Mouse (Mus musculus) telencephalon, adult 2 months (tissue): ENCODE results near the gene Fnbp1.
A peak's percentile ranks its signal among the peaks of the same experiment; 100 is the strongest.

Source experiments
- DNase-seq: peaks from one replicate; pipeline ENCODE4 v3.0.0-alpha.2; 2011; ENCODE audit warnings: low read depth, low spot score

Gene Fnbp1

GRCm38 (mm10) chr2:31151892-31152812, 10.3 kb upstream of the Fnbp1 start, which contains the start of gene Gpr107:
Gpr107 (plus strand) TSS chr2:31152316.
- DNase-seq: peak; percentile 71

- no peak for DNase-seq
These were observed 9.0 kb upstream of the Fnbp1 start for GRCm38 (mm10) chr2:31150762-31151161.

GRCm38 (mm10) chr2:31147054-31147453, 5.2 kb upstream of the Fnbp1 start:
- DNase-seq: no peak

- DNase-seq: no peak
These were observed 3.1 kb upstream of the Fnbp1 start for GRCm38 (mm10) chr2:31144901-31145300.

- DNase-seq: no peak
These were observed 2.2 kb upstream of the Fnbp1 start for GRCm38 (mm10) chr2:31143768-31144695.

- DNase-seq: no peak
These were observed 1.5 kb upstream of the Fnbp1 start for GRCm38 (mm10) chr2:31143326-31143725.

GRCm38 (mm10) chr2:31142505-31142904, 697 bp upstream of the Fnbp1 start:
- DNase-seq: no peak

GRCm38 (mm10) chr2:31141074-31141866, 538 bp downstream of the Fnbp1 start:
- no peak for DNase-seq

GRCm38 (mm10) chr2:31140772-31141073, 1.1 kb downstream of the Fnbp1 start:
- no peak for DNase-seq

- no peak for DNase-seq
These were observed 1.6 kb downstream of the Fnbp1 start for GRCm38 (mm10) chr2:31139991-31140771.

- DNase-seq: no peak
These were observed 2.6 kb downstream of the Fnbp1 start for GRCm38 (mm10) chr2:31139174-31139632.

- DNase-seq: no peak
These were observed 4.7 kb downstream of the Fnbp1 start for GRCm38 (mm10) chr2:31137018-31137590.

GRCm38 (mm10) chr2:31136338-31136737, 5.5 kb downstream of the Fnbp1 start:
- no peak for DNase-seq

GRCm38 (mm10) chr2:31135512-31135931, 6.3 kb downstream of the Fnbp1 start:
- DNase-seq: no peak

GRCm38 (mm10) chr2:31133981-31134380, 7.8 kb downstream of the Fnbp1 start:
- no peak for DNase-seq

GRCm38 (mm10) chr2:31132682-31133081, 9.1 kb downstream of the Fnbp1 start:
- DNase-seq: no peak

GRCm38 (mm10) chr2:31130815-31131299, 11.0 kb downstream of the Fnbp1 start:
- no peak for DNase-seq

GRCm38 (mm10) chr2:31129742-31130518, 11.9 kb downstream of the Fnbp1 start:
- DNase-seq: no peak

- no peak for DNase-seq
These were observed 13.9 kb downstream of the Fnbp1 start for GRCm38 (mm10) chr2:31127899-31128298.
